Mouse (Mus musculus): Measurements from ENCODE around the gene Arid3c.

DNA sequence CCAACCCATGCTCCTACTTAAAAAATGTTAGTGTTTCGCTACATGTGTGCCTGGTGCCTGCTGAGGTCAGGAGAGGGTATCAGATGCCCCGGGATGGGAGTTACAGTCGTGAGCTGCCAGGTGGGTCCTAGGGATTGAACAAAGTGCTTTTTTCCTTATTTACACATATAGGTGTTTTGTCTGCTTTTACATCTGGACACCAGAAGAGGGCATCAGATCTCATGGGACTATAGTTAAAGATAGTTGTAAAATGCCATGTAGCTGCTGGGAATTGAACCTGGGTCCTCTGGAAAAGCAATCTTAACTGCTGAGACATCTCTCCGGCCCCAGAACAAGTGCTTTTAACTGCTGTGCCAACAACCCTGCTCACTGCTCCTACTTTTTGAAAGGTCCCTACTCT is 20.7 kb downstream of the Arid3c start:
- no peak for TF ChIP-seq CTCF (conservative IDR thresholded peaks at IDR 0.05; ENCODE audit: insufficient read depth, insufficient read length, low read depth, low read length)
- TF ChIP-seq POLR2A (IDR thresholded peaks at IDR 0.05; ENCODE audit: low read depth, low read length), result no peak
